Mouse (Mus musculus): ENCODE data around the gene Vmn1r131. TPM values are rescaled to one million over a fixed set of nuclear protein-coding genes. Genes with fewer than 3 reads are reported as not detected.

The Vmn1r131 gene
- total RNA-seq (2023) = not detected

DNA sequence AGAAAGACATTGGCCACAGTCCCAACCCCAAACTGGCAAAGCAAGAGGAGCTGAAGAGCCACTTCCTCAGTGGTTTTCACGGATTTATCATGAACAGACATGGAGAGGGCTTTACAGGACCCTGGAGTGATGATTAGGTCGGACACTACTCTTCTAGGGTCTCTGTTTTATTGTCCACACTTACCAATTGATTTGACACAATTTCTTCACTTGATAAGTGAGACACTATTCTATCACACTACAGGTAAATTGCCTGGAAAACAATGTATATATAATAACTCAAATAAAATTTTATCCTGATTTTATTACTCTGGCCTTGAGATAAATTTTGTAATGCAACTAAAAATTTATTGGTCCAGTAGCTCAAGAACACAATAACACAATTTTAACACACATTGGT is at the start of gene Vmn1r131:
Gene Vmn1r131 (minus strand): TSS at position 101 of the 400 bp plus-strand sequence.

DNA sequence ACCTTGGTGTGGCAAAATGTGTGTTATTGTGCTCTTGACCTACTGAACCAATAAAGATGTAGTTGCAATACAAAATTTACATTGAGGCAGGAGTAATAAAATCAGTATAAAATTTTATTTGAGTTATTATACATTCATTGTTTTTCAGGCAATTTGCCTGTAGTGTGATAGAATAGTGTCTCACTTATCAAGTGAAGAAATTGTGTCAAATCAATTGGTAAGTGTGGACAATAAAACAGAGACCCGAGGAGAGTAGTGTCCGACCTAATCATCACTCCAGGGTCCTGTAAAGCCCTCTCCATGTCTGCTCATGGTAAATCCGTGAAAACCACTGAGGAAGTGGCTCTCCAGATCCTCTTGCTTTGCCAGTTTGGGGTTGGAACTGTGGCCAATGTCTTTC is 34.4 kb downstream of the Vmn1r131 start, which contains the start of gene Vmn1r130:
Gene Vmn1r130 (plus strand): TSS at position 301 of the 400 bp plus-strand sequence.

Other genes starting within 250 kb of the Vmn1r131 start
- gene Vmn1r126, start 244.6 kb downstream of the Vmn1r131 start, total RNA-seq (2023) = not detected
- not detected for gene Vmn1r127, start 226.2 kb downstream of the Vmn1r131 start, total RNA-seq (2023)
- not detected for gene Vmn1r128, start 196.7 kb downstream of the Vmn1r131 start, total RNA-seq (2023)
- not detected for gene Vmn1r129, start 184.8 kb downstream of the Vmn1r131 start, total RNA-seq (2023)
- gene Gm6882, start 113.3 kb downstream of the Vmn1r131 start, total RNA-seq (2023) = not detected
- not detected for gene Vmn1r130, start 34.3 kb downstream of the Vmn1r131 start, total RNA-seq (2023)
- not detected for gene Vmn1r132, start 68.0 kb upstream of the Vmn1r131 start, total RNA-seq (2023)
- gene Gm4175, start 215.4 kb upstream of the Vmn1r131 start, total RNA-seq (2023) = not detected

All from CD4-positive naive resting alpha-beta T cell, adult 57 days (primary cell).